Mouse (Mus musculus) C2C12 (cell line): ENCODE data around the gene Lefty1. TPM values are rescaled to one million over a fixed set of nuclear protein-coding genes. Genes with fewer than 3 reads are reported as not detected.
"Not testable (repeated sequence)": the region's sequence is repeated elsewhere in the genome, so short reads cannot be mapped to it uniquely, and the experiment has no call there.

ENCODE experiments used
- H3K27me3 ChIP-seq: one replicate; pipeline ENCODE4 v1.6.1; 2011; ENCODE audit not compliant: control insufficient read depth, insufficient read depth, insufficient read length
- H3K36me3 ChIP-seq: one replicate; pipeline ENCODE4 v1.6.1; 2011; ENCODE audit not compliant: control insufficient read depth, insufficient read depth
- H3K4me3 ChIP-seq: one replicate; pipeline ENCODE4 v1.5.1; 2011; ENCODE audit warnings: mild to moderate bottlenecking, control low read depth; ENCODE audit not compliant: poor library complexity, insufficient read depth, severe bottlenecking
- H3K79me2 ChIP-seq: one replicate; pipeline ENCODE4 v1.6.1; 2011; ENCODE audit not compliant: control insufficient read depth, insufficient read depth
- H3K79me3 ChIP-seq: one replicate; pipeline ENCODE4 v1.6.1; 2011; ENCODE audit warnings: low read depth, control low read depth
- H3ac ChIP-seq: one replicate; pipeline ENCODE3; 2011; ENCODE audit warnings: low read depth; ENCODE audit not compliant: control insufficient read depth, insufficient read length
- CEBPB ChIP-seq: IDR thresholded peaks from one replicate; pipeline ENCODE4 v1.6.1; 2011; ENCODE audit warnings: low read depth, mild to moderate bottlenecking, control low read depth, moderate library complexity
- CTCF ChIP-seq: IDR thresholded peaks from one replicate; pipeline ENCODE4 v1.5.1; 2011; ENCODE audit not compliant: control insufficient read depth, insufficient read depth, insufficient read length
- FOSL1 ChIP-seq: IDR thresholded peaks from one replicate; pipeline ENCODE4 v1.8.0; 2011; ENCODE audit warnings: mild to moderate bottlenecking, low read length; ENCODE audit not compliant: poor library complexity, insufficient read depth, severe bottlenecking
- MAX ChIP-seq: IDR thresholded peaks from one replicate; pipeline ENCODE4 v1.6.1; 2011; ENCODE audit warnings: mild to moderate bottlenecking, control low read depth
- MYOD1 ChIP-seq: IDR thresholded peaks from one replicate; pipeline ENCODE4 v1.6.1; 2011; ENCODE audit warnings: low read depth; ENCODE audit not compliant: control insufficient read depth, insufficient read length
- MYOG ChIP-seq: IDR thresholded peaks from one replicate; pipeline ENCODE4 v1.6.1; 2011; ENCODE audit not compliant: control insufficient read depth, insufficient read length; ENCODE audit errors: extremely low read depth
- USF1 ChIP-seq: IDR thresholded peaks from one replicate; pipeline ENCODE4 v1.6.1; 2011; ENCODE audit warnings: low read depth, mild to moderate bottlenecking, control low read depth, moderate library complexity
- polyA plus RNA-seq: library from polyadenylated mRNA; unstranded; fragments of >200 nt; fragmentation: generic; extraction: Trizol; gene quantifications from one replicate; pipeline ENCODE4 v1.2.1, GENCODE M21; 2012; ENCODE audit warnings: missing spikeins

The Lefty1 gene
- polyA plus RNA-seq, 1 experiment, result 2.1 TPM

GRCm38 (mm10) chr1:180929599-180929998, 5.2 kb upstream of the Lefty1 start:
- Histone ChIP-seq H3K79me3 (no peaks in the 10 kb centered on the region), H3K4me3 (no peak overlapping the region), H3K79me2 (no peaks in the 10 kb centered on the region), H3K27me3 (no peaks in the 10 kb centered on the region), H3K36me3 (no peaks in the 10 kb centered on the region), H3ac (no peak overlapping the region)
- no peak for TF ChIP-seq MYOD1
- no peak for TF ChIP-seq MAX
- no peak for TF ChIP-seq CTCF
- no peak for TF ChIP-seq USF1
- no peak for TF ChIP-seq FOSL1
- no peak for TF ChIP-seq MYOG
- no peak for TF ChIP-seq CEBPB

- Histone ChIP-seq H3K27me3 (peaks cover 3% of the 10 kb centered on the region), H3K79me2 (no peaks in the 10 kb centered on the region), H3ac (no peak overlapping the region), H3K79me3 (no peaks in the 10 kb centered on the region), H3K36me3 (no peaks in the 10 kb centered on the region), H3K4me3 (no peak overlapping the region)
- peak; percentile 43 for TF ChIP-seq FOSL1
- no peak for TF ChIP-seq MAX
Observed at GRCm38 (mm10) chr1:180931106-180931505, 3.7 kb upstream of the Lefty1 start.

- peaks cover 3% of the 10 kb centered on the region for H3K27me3 ChIP-seq
- no peaks in the 10 kb centered on the region for H3K36me3 ChIP-seq
- TF ChIP-seq CEBPB, result no peak
- no peak for TF ChIP-seq USF1
- no peak for TF ChIP-seq FOSL1
- TF ChIP-seq MYOG, result no peak
- no peak for TF ChIP-seq MYOD1
- no peak for TF ChIP-seq MAX
- no peak for TF ChIP-seq CTCF
Observed at GRCm38 (mm10) chr1:180933659-180934058, 1.2 kb upstream of the Lefty1 start.

GRCm38 (mm10) chr1:180936610-180937398, 2.0 kb downstream of the Lefty1 start:
- not testable (repeated sequence) for H3K4me3 ChIP-seq, H3K79me3 ChIP-seq, H3K27me3 ChIP-seq

More at GRCm38 (mm10) chr1:180933659-180934058, 1.2 kb upstream of the Lefty1 start:
- Histone ChIP-seq H3ac (no peak overlapping the region), H3K79me3 (no peaks in the 10 kb centered on the region), H3K4me3 (no peak overlapping the region), H3K79me2 (no peaks in the 10 kb centered on the region)

GRCm38 (mm10) chr1:180937631-180938030, 2.8 kb downstream of the Lefty1 start:
- not testable (repeated sequence) for H3K4me3 ChIP-seq

More at GRCm38 (mm10) chr1:180936610-180937398, 2.0 kb downstream of the Lefty1 start:
- H3ac ChIP-seq, result peak overlapping the region; percentile 7
- not testable (repeated sequence) for H3K36me3 ChIP-seq
- H3K79me2 ChIP-seq, result peaks cover 17% of the 10 kb centered on the region

GRCm38 (mm10) chr1:180938781-180939180, 4.0 kb downstream of the Lefty1 start:
- not testable (repeated sequence) for H3K79me3 ChIP-seq, H3K36me3 ChIP-seq, H3K27me3 ChIP-seq, H3ac ChIP-seq, H3K4me3 ChIP-seq
- peaks cover 30% of the 10 kb centered on the region for H3K79me2 ChIP-seq

More at GRCm38 (mm10) chr1:180937631-180938030, 2.8 kb downstream of the Lefty1 start:
- H3K27me3 ChIP-seq, H3ac ChIP-seq, H3K36me3 ChIP-seq, H3K79me3 ChIP-seq: not testable (repeated sequence)
- H3K79me2 ChIP-seq, result peaks cover 19% of the 10 kb centered on the region
